Mouse (Mus musculus) midbrain, embryonic 10.5 days (tissue): ENCODE data around the gene Phtf2. TPM values are rescaled to one million over a fixed set of nuclear protein-coding genes. Genes with fewer than 3 reads are reported as not detected.
A peak's percentile ranks its signal among the peaks of the same experiment; 100 is the strongest.

Source experiments
- DNase-seq: peaks from one replicate; pipeline ENCODE4 v3.0.0-alpha.2; 2017; ENCODE audit warnings: low spot score
- H3K27ac ChIP-seq: fragments of 300-500 bp; sonication (generic); replicated peaks from 2 replicates; pipeline ENCODE4 v1.5.1; 2016; ENCODE audit warnings: mild to moderate bottlenecking
- H3K27me3 ChIP-seq: fragments of 300-500 bp; sonication (generic); 2 replicates; pipeline ENCODE4 v1.6.1; 2016; ENCODE audit warnings: low read depth, mild to moderate bottlenecking; ENCODE audit not compliant: poor library complexity, severe bottlenecking
- H3K36me3 ChIP-seq: fragments of 300-500 bp; sonication (generic); 2 replicates; pipeline ENCODE4 v1.6.1; 2016; ENCODE audit warnings: mild to moderate bottlenecking, moderate library complexity
- H3K4me1 ChIP-seq: fragments of 300-500 bp; sonication (generic); 2 replicates; pipeline ENCODE4 v1.6.1; 2016
- H3K4me3 ChIP-seq: fragments of 300-500 bp; sonication (generic); 2 replicates; pipeline ENCODE4 v1.5.1; 2016; ENCODE audit warnings: mild to moderate bottlenecking, moderate library complexity
- H3K9me3 ChIP-seq: fragments of 300-500 bp; sonication (generic); replicated peaks from 2 replicates; pipeline ENCODE4 v1.6.1; 2016; ENCODE audit warnings: mild to moderate bottlenecking
- WGBS: fragments of 180-500 bp; shearing (Covaris S2); methylation state at CpG from one replicate; pipeline ENCODE4 v1.1.7; 2016; 5-methylcytosine and 5-hydroxymethylcytosine counted together
- polyA plus RNA-seq: library from polyadenylated mRNA; unstranded; fragments of >200 nt; fragmentation: Nextera tagmentation; extraction: Ambion mirVana; gene quantifications from 2 replicates; pipeline ENCODE4 v1.2.1, GENCODE M21; 2016

Gene Phtf2
- polyA plus RNA-seq, 1 experiment from 2014 or later = 18.1 TPM

DNA sequence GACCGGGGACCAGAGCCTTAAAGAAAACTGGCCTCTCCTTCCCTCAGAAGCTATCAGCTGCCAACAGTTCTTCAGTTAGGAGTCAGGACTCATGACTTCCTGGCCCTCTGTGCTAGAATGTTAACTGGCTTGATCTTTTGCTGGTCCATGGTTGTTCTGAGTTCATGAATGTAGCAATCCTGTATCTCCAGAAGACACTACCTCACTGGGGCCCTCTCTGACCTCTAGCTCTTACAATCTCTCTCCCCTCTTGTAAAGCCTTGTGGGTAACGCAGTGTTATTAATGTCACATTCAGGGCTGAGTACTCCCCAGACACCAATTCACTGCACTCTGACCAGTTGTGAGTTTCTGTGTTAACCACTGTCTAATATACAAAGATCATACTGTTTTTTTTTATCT, 22.7 kb upstream of the Phtf2 start:
- peaks cover 54% of the 10 kb centered on the region for H3K36me3 ChIP-seq
- no peak overlapping the region for H3K4me3 ChIP-seq
- no peaks in the 10 kb centered on the region for H3K27me3 ChIP-seq
- WGBS = 97% methylated on average over 2 of the region's 2 CpGs
- DNase-seq = no peak
- H3K9me3 ChIP-seq = no peaks in the 10 kb centered on the region
- no peak overlapping the region for H3K27ac ChIP-seq
- H3K4me1 ChIP-seq = no peaks in the 10 kb centered on the region

DNA sequence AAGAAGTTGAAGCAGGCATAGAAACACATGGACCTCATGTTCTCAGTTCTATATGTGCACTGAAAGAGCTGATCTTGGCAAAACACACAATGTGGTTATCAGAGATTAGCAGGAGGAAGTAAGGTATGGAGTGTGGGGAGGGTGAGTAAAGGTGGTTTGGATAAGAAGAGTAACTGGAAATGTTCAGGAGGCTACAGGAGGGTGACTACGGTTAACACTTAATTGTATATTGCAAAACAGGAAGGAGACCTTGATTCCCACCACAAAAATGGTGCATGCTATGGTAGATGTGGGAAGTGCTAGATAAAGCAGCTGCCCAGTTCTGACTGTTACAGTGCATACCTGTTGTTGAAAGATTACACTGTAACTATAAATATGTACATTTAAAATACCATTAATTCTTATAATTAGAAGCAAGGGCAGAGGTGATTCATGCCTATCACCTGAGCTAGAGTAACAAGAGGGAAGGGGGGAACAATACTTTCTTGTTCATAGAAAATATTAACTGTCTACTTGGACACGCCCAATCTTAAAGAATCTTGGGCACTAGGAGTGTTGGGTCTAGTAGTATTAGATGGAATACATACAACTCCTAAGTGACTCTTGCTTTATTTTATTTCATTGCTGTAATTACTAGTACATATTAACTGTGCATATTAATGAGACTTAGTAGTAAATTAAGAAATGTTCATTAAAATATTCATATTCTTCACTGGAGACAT, 15.7 kb upstream of the Phtf2 start:
- no peak overlapping the region for H3K4me3 ChIP-seq
- H3K27ac ChIP-seq = no peak overlapping the region
- no peaks in the 10 kb centered on the region for H3K4me1 ChIP-seq
- H3K9me3 ChIP-seq = no peaks in the 10 kb centered on the region
- peaks cover 68% of the 10 kb centered on the region for H3K36me3 ChIP-seq
- H3K27me3 ChIP-seq = no peaks in the 10 kb centered on the region
- no peak for DNase-seq
- 95% methylated on average over 2 of the region's 2 CpGs for WGBS

DNA sequence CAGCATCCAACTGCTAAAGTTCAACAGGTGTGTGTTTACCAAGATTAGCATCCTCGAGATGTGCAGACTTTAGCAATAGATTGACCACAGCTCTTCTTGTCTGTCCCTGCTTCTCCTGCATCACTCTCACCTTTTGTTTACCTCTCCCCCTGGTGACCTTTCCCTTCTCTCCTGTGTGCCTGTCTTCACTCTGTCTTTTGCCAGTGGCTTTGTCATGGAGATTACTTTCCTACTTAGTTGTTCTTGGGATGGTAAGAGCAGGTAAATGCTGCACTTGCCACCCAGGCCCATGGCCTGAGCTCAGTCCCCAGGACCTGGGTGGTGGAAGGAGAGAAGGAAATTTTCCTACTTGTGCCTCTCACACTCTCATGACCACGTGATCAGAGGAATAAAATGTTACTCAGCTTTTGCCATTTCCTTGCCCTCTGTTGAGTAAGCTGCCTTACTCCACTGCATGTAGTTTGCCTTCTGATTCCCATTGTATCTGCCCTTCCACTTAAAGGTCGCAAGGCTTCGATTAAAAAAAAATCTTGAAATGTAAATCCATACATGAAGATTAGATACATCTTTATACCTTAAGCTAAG, 2.2 kb upstream of the Phtf2 start:
- WGBS = 78% methylated on average over 4 of the region's 4 CpGs
- Histone ChIP-seq H3K4me1 (peaks cover 22% of the 10 kb centered on the region), H3K4me3 (peak overlapping the region; percentile 88)

DNA sequence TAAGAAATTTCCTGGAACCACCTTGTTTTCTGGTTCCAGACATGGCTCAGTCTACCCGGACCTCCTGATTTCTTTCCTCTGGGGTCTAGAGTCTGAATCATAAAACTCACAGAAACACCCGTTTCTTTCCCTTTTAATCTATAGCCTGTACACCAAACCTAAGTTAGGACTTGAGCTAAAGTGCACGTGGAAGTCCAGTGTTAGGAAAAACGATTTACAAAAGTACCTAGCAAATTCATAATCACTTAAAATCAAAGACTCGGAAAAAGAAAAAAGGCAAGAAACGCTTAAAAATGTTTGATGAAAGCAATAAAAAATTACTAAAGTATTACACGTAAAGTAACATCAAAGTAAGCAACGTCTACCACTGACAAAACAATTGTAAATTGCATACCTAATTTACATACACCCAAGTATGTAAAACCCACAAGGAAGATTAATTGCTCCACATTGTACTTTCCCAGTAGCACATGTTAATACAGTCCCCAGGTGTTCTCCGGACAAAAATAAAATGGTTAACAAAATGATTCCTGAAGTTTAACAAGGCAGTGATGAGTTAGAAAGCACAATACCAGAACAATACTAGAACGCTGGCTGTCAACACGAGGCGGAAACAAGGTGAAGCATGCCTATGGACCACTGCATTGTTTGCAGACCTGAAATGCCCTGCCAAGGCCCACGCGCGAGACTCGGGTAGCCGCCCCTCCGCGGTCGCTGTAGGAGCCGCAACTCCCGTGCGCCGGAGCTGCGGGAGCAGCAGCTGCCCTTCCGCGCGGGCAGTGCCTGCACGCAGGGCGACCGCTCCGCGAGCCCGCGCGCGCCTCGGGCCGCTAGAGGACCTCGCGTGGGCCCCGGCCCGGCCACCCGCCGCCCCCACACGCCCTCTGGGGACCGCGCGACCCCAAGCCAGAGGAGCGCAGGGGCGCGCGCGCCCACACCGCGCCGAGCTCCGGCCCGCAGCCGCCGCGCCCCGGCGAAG, 838 bp downstream of the Phtf2 start:
- no peak for DNase-seq
- WGBS = 2% methylated on average over 61 of the region's 64 CpGs
- H3K4me1 ChIP-seq = peaks cover 22% of the 10 kb centered on the region
- no peaks in the 10 kb centered on the region for H3K9me3 ChIP-seq
- H3K27ac ChIP-seq = peak overlapping the region; percentile 95
- peaks cover 17% of the 10 kb centered on the region for H3K36me3 ChIP-seq
- H3K27me3 ChIP-seq = no peaks in the 10 kb centered on the region
- peak overlapping the region; percentile 88 for H3K4me3 ChIP-seq

More for the DNA sequence above, 2.2 kb upstream of the Phtf2 start:
- no peaks in the 10 kb centered on the region for H3K9me3 ChIP-seq
- H3K27ac ChIP-seq = no peak overlapping the region
- no peak for DNase-seq
- H3K27me3 ChIP-seq = no peaks in the 10 kb centered on the region
- peaks cover 36% of the 10 kb centered on the region for H3K36me3 ChIP-seq

DNA sequence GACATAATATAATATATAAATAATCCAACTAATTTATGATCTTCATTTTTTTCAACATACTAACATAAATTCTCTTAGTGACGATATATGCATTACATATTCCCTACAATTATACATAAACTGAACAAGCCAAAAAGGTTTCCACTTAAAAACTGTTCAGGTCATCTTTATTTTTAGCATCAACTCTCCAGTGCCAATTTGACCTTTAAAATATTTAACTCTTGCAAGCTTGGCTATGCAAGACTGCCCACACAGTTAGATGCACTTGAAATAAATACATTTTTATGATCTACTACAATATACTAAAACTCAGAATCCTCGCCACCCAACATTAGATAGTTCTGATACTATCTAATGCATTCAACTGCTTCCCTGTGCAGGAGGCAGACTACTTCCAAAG, 1.5 kb downstream of the Phtf2 start:
- Histone ChIP-seq H3K4me1 (peaks cover 22% of the 10 kb centered on the region), H3K27me3 (no peaks in the 10 kb centered on the region), H3K4me3 (peak overlapping the region; percentile 88), H3K9me3 (no peaks in the 10 kb centered on the region), H3K36me3 (peaks cover 10% of the 10 kb centered on the region), H3K27ac (no peak overlapping the region)
- no peak for DNase-seq
- whole genome bisulfite sequencing = 88% methylated on average over 2 of the region's 2 CpGs

DNA sequence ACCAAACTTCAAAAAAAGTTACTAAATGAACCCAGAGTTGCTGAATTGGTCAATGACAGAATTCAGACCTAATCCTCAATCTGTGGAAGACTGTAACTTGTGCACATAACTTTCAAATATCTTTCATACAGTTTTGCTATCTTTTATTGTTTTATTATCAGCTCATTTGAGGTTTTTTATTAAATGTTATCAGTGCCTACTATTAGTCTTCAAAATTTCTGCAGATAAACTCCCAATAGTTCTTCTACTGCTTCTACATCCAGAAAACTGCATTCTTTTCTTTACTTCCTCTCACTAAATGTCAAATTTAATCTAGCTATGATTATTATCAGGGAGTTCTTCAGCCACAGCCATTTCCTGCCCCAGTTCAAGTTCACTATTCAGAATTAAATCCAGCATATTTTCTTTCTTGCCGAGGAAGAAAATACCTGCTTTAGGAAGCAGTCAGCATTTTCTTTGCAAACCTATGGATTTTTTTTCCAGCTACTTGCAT, 4.9 kb downstream of the Phtf2 start:
- WGBS = 85% methylated on average over 1 of the region's 1 CpGs
- Histone ChIP-seq H3K9me3 (no peaks in the 10 kb centered on the region), H3K36me3 (0 out of 2 replicates have a peak, but pooled peaks cover 4% of the 10 kb centered on the region), H3K27me3 (no peaks in the 10 kb centered on the region), H3K27ac (no peak overlapping the region), H3K4me1 (peaks cover 6% of the 10 kb centered on the region), H3K4me3 (no peak overlapping the region)
- DNase-seq = no peak

GRCm38 (mm10) chr5:20873146-20873545, 8.8 kb downstream of the Phtf2 start:
- 98% methylated on average over 1 of the region's 1 CpGs for WGBS
- no peak for DNase-seq
- H3K4me1 ChIP-seq = no peaks in the 10 kb centered on the region
- no peaks in the 10 kb centered on the region for H3K27me3 ChIP-seq
- no peak overlapping the region for H3K27ac ChIP-seq
- H3K9me3 ChIP-seq = no peaks in the 10 kb centered on the region
- no peak overlapping the region for H3K4me3 ChIP-seq
- no peaks in the 10 kb centered on the region for H3K36me3 ChIP-seq

- Histone ChIP-seq H3K4me1 (no peaks in the 10 kb centered on the region), H3K4me3 (no peak overlapping the region), H3K27ac (no peak overlapping the region), H3K36me3 (0 out of 2 replicates have a peak, but pooled peaks cover 2% of the 10 kb centered on the region), H3K27me3 (no peaks in the 10 kb centered on the region), H3K9me3 (no peaks in the 10 kb centered on the region)
- WGBS = 95% methylated on average over 2 of the region's 2 CpGs
- DNase-seq = no peak
Measured at GRCm38 (mm10) chr5:20865193-20865755, 16.6 kb downstream of the Phtf2 start.

DNA sequence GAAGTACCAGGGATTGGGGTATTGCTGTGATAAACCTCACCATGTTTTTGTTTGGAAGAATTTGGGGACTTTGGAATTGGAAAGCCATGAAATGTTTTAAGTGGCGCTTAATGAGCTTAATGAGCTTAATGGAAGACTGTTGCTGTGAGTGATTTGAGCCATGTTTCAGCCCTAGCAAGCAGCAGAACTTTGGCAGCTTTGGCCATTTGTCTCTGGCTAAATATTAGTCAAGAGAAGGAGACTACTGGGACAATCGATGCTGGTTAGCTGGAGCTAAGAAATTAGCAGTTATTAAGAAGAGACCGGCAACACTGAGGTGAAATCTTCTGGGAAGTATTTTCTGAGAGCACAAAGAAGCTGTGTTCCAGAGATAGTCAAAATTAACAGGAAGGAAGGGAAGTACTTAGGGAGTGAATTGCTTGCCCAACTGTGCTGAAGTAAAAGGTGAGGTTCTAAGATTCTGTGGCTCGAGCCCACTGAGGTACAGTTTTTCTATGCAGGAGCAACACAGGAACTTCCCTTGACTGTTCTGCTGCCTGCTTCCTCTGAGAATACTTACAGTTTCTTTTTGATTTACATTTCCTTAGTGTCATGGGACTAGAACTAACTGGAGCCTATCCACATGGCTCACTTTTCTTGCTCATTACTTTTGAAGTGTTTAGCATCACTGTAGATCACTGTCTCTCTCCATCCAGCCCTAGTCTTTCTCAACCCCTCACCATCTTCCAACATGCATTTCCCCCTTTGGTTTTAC, 17.5 kb downstream of the Phtf2 start:
- no peaks in the 10 kb centered on the region for H3K27me3 ChIP-seq
- H3K27ac ChIP-seq = no peak overlapping the region
- 91% methylated on average over 4 of the region's 4 CpGs for WGBS
- peaks cover 3% of the 10 kb centered on the region; the same call in 1 of the 2 replicates for H3K36me3 ChIP-seq
- no peak for DNase-seq
- no peaks in the 10 kb centered on the region for H3K4me1 ChIP-seq
- H3K9me3 ChIP-seq = 0 out of 2 replicates have a peak, but pooled peaks cover 1% of the 10 kb centered on the region
- H3K4me3 ChIP-seq = no peak overlapping the region

DNA sequence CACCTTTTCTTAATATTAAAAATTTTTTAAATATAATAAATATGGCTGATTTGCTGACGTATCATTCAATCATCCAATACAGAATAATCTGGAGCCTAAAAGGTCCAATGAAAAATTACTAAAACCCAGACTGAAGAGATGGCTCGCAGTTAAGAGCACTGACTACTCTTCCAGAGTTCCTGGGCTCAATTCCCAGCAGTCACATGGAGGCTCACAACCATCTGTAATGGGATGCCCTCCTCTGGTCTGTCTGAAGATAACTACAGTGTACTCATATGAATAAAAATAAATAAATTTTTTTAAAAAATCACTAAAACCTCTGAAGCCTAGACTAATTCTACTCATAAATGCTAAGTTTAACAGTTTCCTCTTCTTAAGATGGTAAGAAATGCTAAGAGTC, 20.0 kb downstream of the Phtf2 start:
- no peaks in the 10 kb centered on the region for H3K4me1 ChIP-seq
- 0 out of 2 replicates have a peak, but pooled peaks cover 3% of the 10 kb centered on the region for H3K9me3 ChIP-seq
- DNase-seq = no peak
- WGBS = 97% methylated on average over 2 of the region's 2 CpGs
- H3K36me3 ChIP-seq = peaks cover 11% of the 10 kb centered on the region
- no peak overlapping the region for H3K4me3 ChIP-seq
- no peak overlapping the region for H3K27ac ChIP-seq
- H3K27me3 ChIP-seq = no peaks in the 10 kb centered on the region

GRCm38 (mm10) chr5:20860565-20860964, 21.4 kb downstream of the Phtf2 start:
- Histone ChIP-seq H3K9me3 (0 out of 2 replicates have a peak, but pooled peaks cover 3% of the 10 kb centered on the region), H3K4me3 (no peak overlapping the region), H3K36me3 (peaks cover 11% of the 10 kb centered on the region), H3K27ac (no peak overlapping the region), H3K27me3 (no peaks in the 10 kb centered on the region), H3K4me1 (no peaks in the 10 kb centered on the region)
- WGBS = 94% methylated on average over 4 of the region's 4 CpGs
- DNase-seq = no peak
